Mouse (Mus musculus) kidney, embryonic 14.5 days (tissue): ENCODE measurements at regions not wholly inside any gene's neighbourhood (a gene's known extent, or its start where the extent isn't known, plus 50 kb on each side); places are given as distances from the start of the nearest gene placed in this dataset.

Experiments
- ATAC-seq: fragments of 200-750 bp; cut with Nextera tagmentation; 2 replicates; pipeline ENCODE4 v1.8.0; 2017; ENCODE audit warnings: moderate number of reproducible peaks, mild to moderate bottlenecking, moderate TSS enrichment, moderate library complexity; ENCODE audit not compliant: low FRiP score, low TSS enrichment
- H3K27ac ChIP-seq: fragments of 300-500 bp; sonication (generic); 2 replicates; pipeline ENCODE4 v1.5.1; 2014; ENCODE audit warnings: low read depth, mild to moderate bottlenecking, low read length, moderate library complexity, mixed read lengths
- H3K27me3 ChIP-seq: fragments of 300-500 bp; sonication (generic); 2 replicates; pipeline ENCODE4 v1.6.1; 2014; ENCODE audit warnings: mild to moderate bottlenecking, low read length; ENCODE audit not compliant: control insufficient read depth, insufficient read depth
- H3K36me3 ChIP-seq: fragments of 300-500 bp; sonication (generic); 2 replicates; pipeline ENCODE4 v1.6.1; 2014; ENCODE audit warnings: low read length, mixed read lengths; ENCODE audit not compliant: control insufficient read depth, insufficient read depth
- H3K4me1 ChIP-seq: fragments of 300-500 bp; sonication (generic); 2 replicates; pipeline ENCODE4 v1.6.1; 2014; ENCODE audit warnings: low read length, mixed read lengths; ENCODE audit not compliant: control insufficient read depth, insufficient read depth
- H3K4me2 ChIP-seq: fragments of 300-500 bp; sonication (generic); replicated peaks from 2 replicates; pipeline ENCODE4 v1.6.1; 2014; ENCODE audit warnings: low read depth, mild to moderate bottlenecking, low read length
- H3K4me3 ChIP-seq: fragments of 300-500 bp; sonication (generic); 2 replicates; pipeline ENCODE4 v1.5.1; 2014; ENCODE audit warnings: mild to moderate bottlenecking, low read length
- H3K9ac ChIP-seq: fragments of 300-500 bp; sonication (generic); 2 replicates; pipeline ENCODE4 v1.6.1; 2014; ENCODE audit warnings: low read depth, mild to moderate bottlenecking, low read length, moderate library complexity
- H3K9me3 ChIP-seq: fragments of 300-500 bp; sonication (generic); 2 replicates; pipeline ENCODE4 v1.6.1; 2016; ENCODE audit warnings: low read length; ENCODE audit not compliant: control insufficient read depth
- WGBS: fragments of 180-500 bp; shearing (Covaris S2); extraction: QIAGEN DNeasy Blood & Tissue Kit; methylation state at CpG from one replicate; pipeline ENCODE4 v1.1.7; 2014; 5-methylcytosine and 5-hydroxymethylcytosine counted together

DNA sequence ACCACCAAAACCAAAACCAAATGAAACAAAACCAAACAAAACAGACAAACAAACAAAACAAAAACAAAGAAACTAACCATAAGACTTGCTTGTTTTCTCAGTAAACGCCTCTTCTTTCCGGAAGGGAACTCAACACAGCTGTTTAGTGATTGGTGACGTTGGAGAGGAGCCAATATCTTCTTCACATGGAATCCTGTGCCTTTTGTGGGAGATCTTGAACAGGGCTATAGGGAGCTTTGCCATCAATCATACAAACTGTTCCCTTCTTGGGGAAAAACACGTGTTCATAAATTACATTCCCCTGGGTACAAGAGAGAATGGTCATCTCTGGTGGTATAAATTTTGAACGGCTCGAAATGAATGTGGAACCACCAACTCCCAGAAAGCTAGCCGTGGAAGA, 1426.7 kb downstream of the Slc22a22 start:
- no peak for ATAC-seq

GRCm38 (mm10) chr15:56047832-56048231, 1429.6 kb downstream of the Slc22a22 start:
- no peak for ATAC-seq
- WGBS: 90% methylated on average over 2 of the region's 2 CpGs
- no peaks in the 10 kb centered on the region for H3K9me3 ChIP-seq
- no peak overlapping the region for H3K4me3 ChIP-seq
- H3K27ac ChIP-seq: no peak overlapping the region
- no peaks in the 10 kb centered on the region for H3K4me1 ChIP-seq
- H3K9ac ChIP-seq: no peak overlapping the region
- no peak overlapping the region for H3K4me2 ChIP-seq
- no peaks in the 10 kb centered on the region for H3K36me3 ChIP-seq
- H3K27me3 ChIP-seq: no peaks in the 10 kb centered on the region

More for the DNA sequence above, 1426.7 kb downstream of the Slc22a22 start:
- Histone ChIP-seq H3K27me3 (no peaks in the 10 kb centered on the region), H3K27ac (no peak overlapping the region), H3K9ac (no peak overlapping the region), H3K4me3 (no peak overlapping the region), H3K36me3 (no peaks in the 10 kb centered on the region), H3K9me3 (no peaks in the 10 kb centered on the region), H3K4me2 (no peak overlapping the region), H3K4me1 (no peaks in the 10 kb centered on the region)
- 40% methylated on average over 7 of the region's 7 CpGs for WGBS

DNA sequence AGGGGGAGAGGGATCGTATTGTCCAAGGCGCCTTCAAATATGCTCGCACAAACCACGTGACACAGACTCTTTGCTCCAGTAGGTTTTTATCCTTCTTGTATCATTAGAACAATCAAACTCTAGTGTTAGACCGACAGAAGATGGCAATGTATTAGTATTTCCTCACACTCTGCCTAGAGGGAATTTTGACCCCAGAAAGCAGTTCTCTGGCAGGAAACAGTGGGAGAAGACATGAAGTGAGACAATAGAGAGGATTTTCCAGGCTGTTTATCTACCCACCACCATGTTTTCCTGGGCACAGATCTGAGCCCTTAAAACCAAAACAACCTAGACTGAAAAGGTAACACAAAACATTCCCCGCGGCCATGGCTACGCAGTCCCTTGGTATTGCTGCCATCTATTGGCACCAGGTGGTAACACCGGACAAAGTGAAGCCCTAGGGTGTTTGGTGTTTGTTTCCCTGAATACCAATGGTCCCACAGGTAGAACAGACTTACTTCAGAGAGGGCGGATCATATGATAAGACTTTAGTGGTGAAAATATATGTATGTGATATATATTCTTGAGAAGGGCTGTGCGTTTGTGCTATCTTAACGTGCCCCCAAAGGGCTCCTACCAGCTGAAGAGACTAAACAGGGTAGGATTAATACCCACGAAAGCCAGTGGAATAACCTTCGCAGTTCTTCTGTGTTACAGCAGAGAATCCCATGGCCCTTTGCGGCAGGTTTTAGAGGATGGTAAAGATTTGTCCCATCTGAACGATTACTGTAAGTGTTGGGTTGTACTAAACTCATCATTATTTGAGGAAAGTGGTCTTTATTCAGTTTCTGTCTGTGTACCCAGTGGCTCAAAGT, 1430.5 kb downstream of the Slc22a22 start:
- H3K4me3 ChIP-seq: peak overlapping the region; percentile 27
- 38% methylated on average over 16 of the region's 16 CpGs for WGBS
- no peaks in the 10 kb centered on the region for H3K27me3 ChIP-seq
- no peak overlapping the region for H3K27ac ChIP-seq
- no peaks in the 10 kb centered on the region for H3K4me1 ChIP-seq
- H3K9ac ChIP-seq: no peak overlapping the region
- H3K4me2 ChIP-seq: peak overlapping the region; percentile 40
- peak; percentile 85 for ATAC-seq
- H3K36me3 ChIP-seq: no peaks in the 10 kb centered on the region
- H3K9me3 ChIP-seq: no peaks in the 10 kb centered on the region

GRCm38 (mm10) chr15:56045510-56046245, 1431.7 kb downstream of the Slc22a22 start:
- H3K9me3 ChIP-seq: no peaks in the 10 kb centered on the region
- H3K4me3 ChIP-seq: no peak overlapping the region
- no peaks in the 10 kb centered on the region for H3K36me3 ChIP-seq
- H3K4me2 ChIP-seq: no peak overlapping the region
- 87% methylated on average over 10 of the region's 10 CpGs for WGBS
- no peaks in the 10 kb centered on the region for H3K4me1 ChIP-seq
- no peak overlapping the region for H3K9ac ChIP-seq
- no peak overlapping the region for H3K27ac ChIP-seq
- ATAC-seq: no peak
- no peaks in the 10 kb centered on the region for H3K27me3 ChIP-seq

DNA sequence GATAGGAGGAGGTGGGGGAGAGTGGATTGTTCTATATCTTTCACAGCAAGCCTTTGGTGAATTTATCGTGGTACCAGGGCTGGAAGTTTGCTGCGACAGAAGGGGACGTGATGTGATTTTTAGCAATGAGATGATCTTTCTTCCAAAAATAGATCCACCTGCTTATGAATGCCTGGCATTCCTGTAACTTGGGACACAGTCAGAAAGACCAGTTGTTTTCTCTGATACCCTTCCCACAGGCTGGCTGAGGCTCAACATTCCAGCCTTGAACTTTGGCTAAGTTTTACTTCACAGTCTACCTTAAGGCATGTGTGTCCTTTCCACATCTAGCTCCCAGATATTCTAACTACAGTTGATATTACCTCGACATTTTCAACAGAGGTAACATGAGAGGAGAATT, 1434.1 kb downstream of the Slc22a22 start:
- no peak for ATAC-seq
- Histone ChIP-seq H3K27ac (no peak overlapping the region), H3K4me3 (no peak overlapping the region), H3K9me3 (no peaks in the 10 kb centered on the region), H3K4me2 (no peak overlapping the region), H3K4me1 (no peaks in the 10 kb centered on the region), H3K9ac (no peak overlapping the region), H3K36me3 (no peaks in the 10 kb centered on the region), H3K27me3 (no peaks in the 10 kb centered on the region)
- WGBS: 82% methylated on average over 4 of the region's 4 CpGs

- Histone ChIP-seq H3K9ac (no peak overlapping the region), H3K9me3 (no peaks in the 10 kb centered on the region), H3K4me1 (no peaks in the 10 kb centered on the region), H3K27me3 (no peaks in the 10 kb centered on the region), H3K4me3 (no peak overlapping the region), H3K27ac (no peak overlapping the region), H3K4me2 (no peak overlapping the region), H3K36me3 (no peaks in the 10 kb centered on the region)
- no peak for ATAC-seq
Observed at GRCm38 (mm10) chr15:56042449-56042848, 1435.0 kb downstream of the Slc22a22 start.

DNA sequence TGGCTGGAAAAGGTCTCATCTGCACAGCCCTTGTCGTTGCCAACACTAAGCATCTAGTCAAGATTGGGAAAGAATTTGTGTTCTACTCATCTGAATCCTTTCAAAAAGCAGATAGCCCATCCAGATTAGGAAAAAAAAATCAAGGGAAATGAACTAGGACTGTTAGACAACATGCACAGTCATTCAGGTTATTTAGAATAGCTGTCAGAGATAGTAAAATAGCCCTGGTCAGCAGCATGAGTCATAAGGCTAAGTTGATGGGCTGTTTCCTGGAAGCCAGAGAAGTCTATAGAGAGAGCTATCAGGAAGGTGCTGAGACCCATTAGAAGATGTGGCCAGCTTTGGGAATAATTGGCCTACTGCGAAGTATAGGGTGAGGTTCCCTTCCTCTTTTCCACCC, 1447.4 kb downstream of the Slc22a22 start:
- Histone ChIP-seq H3K27me3 (no peaks in the 10 kb centered on the region), H3K4me3 (no peak overlapping the region), H3K4me2 (no peak overlapping the region), H3K27ac (no peak overlapping the region), H3K4me1 (no peaks in the 10 kb centered on the region), H3K9me3 (no peaks in the 10 kb centered on the region), H3K9ac (no peak overlapping the region), H3K36me3 (no peaks in the 10 kb centered on the region)
- ATAC-seq: no peak
- 88% methylated on average over 2 of the region's 2 CpGs for WGBS

DNA sequence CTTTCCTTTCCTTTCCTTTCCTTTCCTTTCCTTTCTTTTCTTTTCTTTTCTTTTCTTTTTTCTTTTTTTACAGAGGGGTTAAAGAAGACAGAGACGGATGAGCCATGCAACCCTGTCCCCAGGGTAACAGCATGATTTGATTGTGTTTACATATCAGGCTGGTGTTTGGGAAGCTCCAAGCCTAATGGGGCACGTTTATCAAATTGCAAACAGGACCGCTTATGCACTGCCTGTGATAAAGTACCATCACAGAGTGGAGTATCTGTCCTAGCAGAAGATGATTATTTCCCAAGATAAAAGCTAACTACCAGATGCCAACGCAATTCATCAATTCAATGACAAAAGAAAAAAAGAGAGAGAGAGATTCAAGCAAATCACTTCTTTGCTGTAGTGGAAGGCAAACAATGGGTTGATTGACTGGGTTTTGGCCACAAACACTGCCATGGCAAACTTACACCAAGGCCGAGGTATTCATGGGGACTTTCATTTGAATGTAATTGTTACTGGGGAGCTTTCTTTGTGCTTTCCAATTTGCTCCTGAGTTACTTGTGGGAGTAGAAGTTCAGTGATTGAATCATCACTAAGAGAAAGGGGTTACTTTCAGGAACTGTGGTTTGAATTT, 1450.1 kb downstream of the Slc22a22 start:
- Histone ChIP-seq H3K27me3 (no peaks in the 10 kb centered on the region), H3K27ac (no peak overlapping the region), H3K4me3 (no peak overlapping the region), H3K36me3 (no peaks in the 10 kb centered on the region), H3K4me2 (no peak overlapping the region), H3K9ac (no peak overlapping the region), H3K9me3 (no peaks in the 10 kb centered on the region), H3K4me1 (no peaks in the 10 kb centered on the region)
- 39% methylated on average over 5 of the region's 5 CpGs for WGBS
- ATAC-seq: no peak

DNA sequence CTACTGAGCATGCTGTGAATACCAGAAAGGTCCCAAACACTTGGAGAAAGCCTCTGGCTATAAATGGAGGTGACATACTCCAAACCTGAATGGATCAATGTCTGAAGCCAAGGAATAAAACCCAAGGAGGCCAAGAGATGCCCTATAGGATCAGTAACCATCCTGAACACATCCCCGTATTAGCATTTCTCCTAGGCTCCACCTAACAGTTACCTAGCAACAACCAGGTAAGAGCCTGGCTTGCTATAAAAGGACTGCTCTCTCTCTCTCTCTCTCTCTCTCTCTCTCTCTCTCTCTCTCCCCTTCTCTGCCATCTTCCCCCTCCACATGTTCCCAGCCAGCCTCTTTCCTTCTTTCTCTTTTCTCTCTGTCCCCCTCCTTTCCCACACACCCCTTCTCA, 1452.7 kb downstream of the Slc22a22 start:
- Histone ChIP-seq H3K27ac (no peak overlapping the region), H3K4me2 (no peak overlapping the region), H3K4me1 (no peaks in the 10 kb centered on the region), H3K9ac (no peak overlapping the region), H3K4me3 (no peak overlapping the region), H3K9me3 (no peaks in the 10 kb centered on the region), H3K36me3 (no peaks in the 10 kb centered on the region), H3K27me3 (no peaks in the 10 kb centered on the region)
- 80% methylated on average over 1 of the region's 1 CpGs for WGBS
- ATAC-seq: no peak
